Comparison of ENCODE assay signal across 11 mouse cellular contexts in the genomic region with DNA sequence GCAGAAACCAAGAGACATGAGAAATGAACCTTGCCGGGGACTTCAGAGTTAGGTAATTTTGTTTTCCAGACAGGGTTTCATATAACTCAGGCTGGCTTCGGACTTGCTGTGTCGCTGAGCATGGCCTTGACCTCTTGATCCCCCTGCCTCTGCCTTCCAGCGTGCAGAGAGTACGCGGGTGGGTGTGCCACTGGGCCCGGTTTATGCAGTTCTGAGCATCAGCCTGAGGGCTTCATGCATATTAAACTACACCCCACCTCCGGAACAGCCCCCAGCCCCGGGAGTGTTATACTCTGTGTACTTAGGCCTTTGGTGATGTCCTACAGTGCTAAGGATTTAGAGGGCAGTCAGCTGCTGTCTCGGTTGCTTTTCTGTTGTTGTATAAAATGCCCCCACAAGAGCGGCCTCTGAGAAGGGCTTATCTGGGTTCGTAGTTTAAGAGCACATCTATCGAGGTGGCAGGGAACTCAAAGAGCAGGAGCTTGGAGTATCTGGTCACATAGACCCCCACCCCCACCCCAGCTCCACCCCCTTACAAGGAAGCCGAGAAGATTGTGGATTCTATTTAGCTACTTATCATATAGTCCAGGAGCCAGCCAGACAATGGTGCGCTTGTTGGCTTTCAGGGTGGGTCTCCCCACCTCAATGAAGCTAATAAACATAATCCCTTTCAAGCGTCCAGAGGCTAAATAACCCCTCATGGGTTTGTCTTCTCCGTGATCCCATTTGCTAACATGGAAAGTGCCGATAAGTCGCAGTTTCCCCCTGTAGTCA.
DNase-seq lines count a peak whose midpoint lies in the region.
"Had no signal": no experiment of that assay in that cellular context is flagged by ENCODE, and none has a peak within 500 bp of the region (broad histone marks: within the 10 kb centered on the region; RNA-seq: fewer than 3 reads in every experiment).

No protein-coding gene starts in this region.

- peaks cover 4% of the 10 kb centered on the region; the same call in 1 of the 2 replicates for H3K9me3 ChIP-seq in embryonic facial prominence, embryonic 10.5 days
- H3K9me3 ChIP-seq: forebrain, embryonic 13.5 days; stomach, embryonic 15.5 days had no signal

- peaks cover 3% of the 10 kb centered on the region; the same call in 1 of the 2 replicates for H3K36me3 ChIP-seq in embryonic facial prominence, embryonic 10.5 days (replicated peaks)
- H3K36me3 ChIP-seq: stomach, embryonic 15.5 days had no signal

- H3K4me1 ChIP-seq in embryonic facial prominence, embryonic 10.5 days, result peaks cover 44% of the 10 kb centered on the region
- H3K4me1 ChIP-seq: stomach, embryonic 15.5 days had no signal

- DNase-seq in adrenal gland, adult (ENCODE audit: inconsistent age in 2 of 2, low spot score in 1 of 2), result peak; percentile 62 to 72
- DNase-seq in adrenal gland, postnatal 4 days (ENCODE audit: low spot score in 2 of 2), result no peak
- DNase-seq in kidney, postnatal 14 days, result peak; percentile 7
- no peak for DNase-seq in kidney, adult 9 months
- peak; percentile 59 for DNase-seq in embryonic facial prominence, embryonic 10.5 days (ENCODE audit: low spot score)
- peak; percentile 44 for DNase-seq in mesoderm, embryonic 11.5 days (ENCODE audit: low read depth, low spot score)
- no peak for DNase-seq in left cerebral cortex, postnatal 25 days (ENCODE audit: low spot score in 2 of 2)
- DNase-seq in gastrocnemius, postnatal 4 days (ENCODE audit: low spot score in 2 of 2), result no peak

- intact Hi-C loops in left cerebral cortex, postnatal 25 days (cut with DNase I), result no loop called here

- H3K27ac ChIP-seq in embryonic facial prominence, embryonic 10.5 days (replicated peaks), result peak overlapping the region; percentile 55; the same call in 1 of the 2 replicates
- H3K27ac ChIP-seq: forebrain, embryonic 13.5 days; liver, embryonic 14.5 days; stomach, embryonic 15.5 days had no signal

- H3K27me3 ChIP-seq in embryonic facial prominence, embryonic 10.5 days (replicated peaks; ENCODE audit: low read depth, poor library complexity, severe bottlenecking), result peaks cover 16% of the 10 kb centered on the region; the same call in 1 of the 2 replicates
- H3K27me3 ChIP-seq: forebrain, embryonic 13.5 days; stomach, embryonic 15.5 days had no signal

- H3K4me3 ChIP-seq in embryonic facial prominence, embryonic 10.5 days, result no peak overlapping the region
- H3K4me3 ChIP-seq: forebrain, embryonic 13.5 days; stomach, embryonic 15.5 days had no signal

- 46% methylated on average over 19 of the region's 19 CpGs for WGBS in embryonic facial prominence, embryonic 10.5 days

Comparison
In these comparisons a context has a peak if more than half of its experiments do, and no peak if none do; other contexts are left out.
1. DNase-seq: peak in adrenal gland, adult (2 of 2), kidney, postnatal 14 days (single experiment), embryonic facial prominence, embryonic 10.5 days (single experiment) and mesoderm, embryonic 11.5 days (single experiment); none in adrenal gland, postnatal 4 days (0 of 2), kidney, adult 9 months (single experiment), left cerebral cortex, postnatal 25 days (0 of 2) and gastrocnemius, postnatal 4 days (0 of 2).